Mouse (Mus musculus) spleen, postnatal 36 days (tissue): ENCODE measurements around the gene Gm10392.
A peak's percentile ranks its signal among the peaks of the same experiment; 100 is the strongest.
"Not testable (repeated sequence)": the region's sequence is repeated elsewhere in the genome, so short reads cannot be mapped to it uniquely, and the experiment has no call there.

Source experiments
- DNase-seq, 2 experiments: peaks; one replicate each; pipeline ENCODE4 v3.0.0; 2022; ENCODE audit warnings: low spot score in 2 of 2, mixed read lengths in 1 of 2

The Gm10392 gene

DNA sequence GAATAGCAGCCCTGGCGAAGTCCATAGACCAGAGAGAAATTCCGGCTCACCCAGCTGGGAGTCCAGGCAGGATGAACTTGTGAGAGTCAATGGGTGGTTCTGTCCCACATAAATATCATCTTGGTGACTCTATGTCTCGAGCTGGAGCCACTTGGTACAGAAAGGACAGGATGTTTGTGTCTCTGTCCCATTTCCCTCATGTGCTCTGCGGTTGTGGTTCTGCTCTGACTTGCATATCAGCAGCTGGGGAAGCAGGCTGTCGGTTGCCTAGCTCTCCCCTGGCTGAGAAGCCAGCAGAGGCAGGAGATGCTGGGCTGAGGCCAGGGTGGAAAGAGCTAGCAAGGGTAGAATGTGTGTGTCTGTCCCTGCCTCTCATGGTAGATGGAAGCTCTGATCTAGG is at the start of gene Gm10392:
Gene Gm10392, minus strand, starts transcription at position 156 of the 400 bp plus-strand sequence.
- peak; percentile 80 to 84 for DNase-seq

GRCm38 (mm10) chr11:77545261-77545660 is 26.3 kb upstream of the Gm10392 start:
- no peak for DNase-seq

GRCm38 (mm10) chr11:77532202-77532846 is 13.3 kb upstream of the Gm10392 start:
- DNase-seq: no peak

DNA sequence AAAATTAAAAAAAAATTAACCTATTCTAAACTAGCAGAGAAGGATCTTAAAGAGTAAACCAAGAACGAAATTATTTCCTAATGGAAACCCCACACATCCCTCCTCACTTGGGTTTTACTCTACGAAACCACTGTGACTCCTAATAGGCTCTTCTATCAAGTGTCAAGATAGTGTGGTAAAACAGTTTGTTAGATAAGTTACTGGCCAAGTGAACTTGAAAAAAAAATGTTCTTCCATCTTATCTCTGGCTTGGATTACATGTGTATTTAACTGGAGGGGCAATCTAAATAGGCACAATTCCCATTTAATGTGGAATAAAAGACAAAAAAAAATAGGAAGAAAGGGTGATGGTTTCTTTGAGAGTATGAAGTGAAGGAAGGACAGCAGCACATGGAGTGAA is 11.9 kb upstream of the Gm10392 start:
- DNase-seq: no peak

- no peak for DNase-seq
These were observed 10.6 kb upstream of the Gm10392 start for GRCm38 (mm10) chr11:77529644-77530043.

GRCm38 (mm10) chr11:77528420-77528819 is 9.4 kb upstream of the Gm10392 start:
- not testable (repeated sequence) for DNase-seq

- DNase-seq: no peak
These were observed 6.9 kb upstream of the Gm10392 start for GRCm38 (mm10) chr11:77525804-77526486.

- peak; percentile 59 to 63 for DNase-seq
These were observed 1.9 kb upstream of the Gm10392 start for GRCm38 (mm10) chr11:77520601-77521529.

DNA sequence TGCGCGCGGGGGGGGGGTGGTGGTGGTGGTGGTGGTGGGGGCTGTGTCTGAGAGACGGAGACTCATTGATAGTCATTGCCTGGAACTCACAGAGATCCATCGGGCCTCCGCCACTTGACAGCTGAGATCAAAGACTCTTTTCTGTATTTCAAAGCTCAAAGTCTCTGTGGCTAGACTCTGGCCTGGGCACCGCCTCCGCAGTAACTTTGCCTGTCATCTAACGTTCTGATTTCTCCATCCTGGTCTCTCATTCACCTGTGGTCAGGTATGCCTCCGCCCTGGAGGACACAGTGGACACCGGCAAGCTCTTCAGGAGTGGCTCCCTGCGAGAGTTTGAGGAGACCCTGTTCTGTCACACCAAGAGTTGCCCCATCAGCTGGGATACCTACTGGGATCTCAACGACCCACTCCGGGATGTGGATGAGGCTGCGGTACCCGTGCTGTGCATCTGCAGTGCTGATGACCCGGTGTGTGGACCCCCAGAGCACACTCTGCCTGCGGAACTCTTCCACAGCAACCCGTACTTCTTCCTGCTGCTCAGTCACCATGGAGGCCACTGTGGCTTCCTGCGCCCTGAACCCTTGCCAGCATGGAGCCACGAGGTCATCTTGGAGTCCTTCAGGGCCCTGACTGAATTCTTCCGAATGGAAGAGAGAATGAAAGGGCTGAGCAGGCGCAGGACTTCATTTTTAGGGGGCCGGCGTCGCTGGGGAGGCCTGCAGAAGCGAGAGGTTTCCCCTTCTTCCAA is 773 bp downstream of the Gm10392 start:
- DNase-seq: no peak

DNA sequence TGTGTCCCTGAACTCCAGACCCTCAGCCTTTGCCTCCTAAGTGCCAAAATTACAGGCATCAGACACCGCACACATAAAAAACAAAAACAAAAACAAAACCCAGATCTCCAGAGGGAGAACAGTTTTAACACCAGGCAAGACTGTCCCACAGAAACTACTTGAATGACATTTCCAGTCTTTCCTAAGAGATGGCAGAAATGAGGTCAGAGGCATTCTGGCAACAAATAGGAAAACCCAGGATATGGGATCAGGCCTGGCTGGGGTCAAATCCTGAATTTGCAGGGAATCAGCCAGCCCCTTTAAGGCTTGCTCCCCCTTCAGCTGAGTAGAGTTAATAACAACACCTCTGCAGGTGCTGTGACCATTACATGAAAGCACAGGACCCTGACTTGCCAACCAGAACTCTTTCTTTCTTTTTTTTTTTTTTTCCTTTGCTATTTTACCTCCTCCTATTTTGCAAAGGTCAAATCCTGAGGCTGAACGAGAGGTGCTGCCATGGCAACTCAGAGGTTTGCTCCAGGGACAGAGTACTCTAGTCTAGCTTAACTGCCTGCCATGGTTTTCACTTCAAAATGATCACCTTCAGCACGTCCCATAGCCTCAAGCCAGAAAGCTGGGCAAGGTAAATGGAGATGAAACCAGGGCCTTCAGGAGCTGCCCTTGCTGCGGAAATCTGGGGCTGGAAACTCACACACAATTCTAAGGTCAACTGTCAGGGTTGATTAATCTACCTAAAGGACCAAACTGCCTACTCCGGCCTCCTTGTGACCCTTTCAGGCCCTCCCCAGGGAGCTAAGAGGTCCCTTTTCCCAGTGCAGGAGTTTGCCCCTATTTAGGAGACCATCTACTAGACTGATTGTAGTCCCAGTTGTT is 2.2 kb downstream of the Gm10392 start:
- no peak for DNase-seq

DNA sequence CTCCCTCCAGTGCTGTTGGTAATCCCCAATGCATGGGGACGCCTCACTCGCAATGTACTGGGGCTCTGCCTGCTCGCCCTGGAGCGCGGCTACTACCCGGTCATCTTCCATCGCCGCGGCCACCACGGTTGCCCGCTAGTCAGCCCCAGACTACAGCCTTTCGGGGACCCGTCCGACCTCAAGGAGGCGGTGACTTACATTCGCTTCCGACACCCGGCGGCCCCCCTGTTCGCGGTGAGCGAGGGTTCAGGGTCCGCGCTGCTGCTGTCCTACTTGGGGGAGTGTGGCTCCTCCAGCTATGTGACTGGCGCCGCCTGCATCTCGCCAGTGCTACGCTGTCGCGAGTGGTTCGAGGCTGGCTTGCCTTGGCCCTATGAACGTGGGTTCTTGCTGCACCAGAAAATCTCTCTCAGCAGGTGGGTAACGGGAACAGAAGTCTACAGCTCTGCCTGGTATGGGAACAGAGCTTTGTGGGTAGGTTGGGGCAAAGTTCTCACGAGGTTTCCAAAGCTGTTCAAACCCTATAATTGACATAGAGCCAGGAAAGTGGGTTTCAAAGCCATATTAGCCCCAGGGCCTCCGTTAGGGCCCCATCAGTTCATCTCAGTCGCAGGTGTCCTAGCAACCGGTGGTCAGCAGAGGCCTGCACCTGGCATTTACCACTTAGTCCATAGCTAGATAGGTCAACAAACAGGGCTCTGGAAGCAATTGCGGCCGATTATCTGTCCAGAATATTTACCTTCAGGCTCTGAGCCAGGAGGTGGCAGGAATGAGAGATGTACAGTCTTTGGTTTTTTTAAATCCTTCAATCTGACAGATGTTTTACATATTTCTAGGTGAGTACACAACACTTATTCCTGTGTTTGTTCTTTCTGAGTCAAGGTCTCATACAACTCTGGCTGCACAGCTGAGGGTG is 3.1 kb downstream of the Gm10392 start, which contains the start of gene Trp53i13:
Gene Trp53i13, minus strand, starts transcription at position 344 of the 916 bp plus-strand sequence.
- no peak for DNase-seq

DNA sequence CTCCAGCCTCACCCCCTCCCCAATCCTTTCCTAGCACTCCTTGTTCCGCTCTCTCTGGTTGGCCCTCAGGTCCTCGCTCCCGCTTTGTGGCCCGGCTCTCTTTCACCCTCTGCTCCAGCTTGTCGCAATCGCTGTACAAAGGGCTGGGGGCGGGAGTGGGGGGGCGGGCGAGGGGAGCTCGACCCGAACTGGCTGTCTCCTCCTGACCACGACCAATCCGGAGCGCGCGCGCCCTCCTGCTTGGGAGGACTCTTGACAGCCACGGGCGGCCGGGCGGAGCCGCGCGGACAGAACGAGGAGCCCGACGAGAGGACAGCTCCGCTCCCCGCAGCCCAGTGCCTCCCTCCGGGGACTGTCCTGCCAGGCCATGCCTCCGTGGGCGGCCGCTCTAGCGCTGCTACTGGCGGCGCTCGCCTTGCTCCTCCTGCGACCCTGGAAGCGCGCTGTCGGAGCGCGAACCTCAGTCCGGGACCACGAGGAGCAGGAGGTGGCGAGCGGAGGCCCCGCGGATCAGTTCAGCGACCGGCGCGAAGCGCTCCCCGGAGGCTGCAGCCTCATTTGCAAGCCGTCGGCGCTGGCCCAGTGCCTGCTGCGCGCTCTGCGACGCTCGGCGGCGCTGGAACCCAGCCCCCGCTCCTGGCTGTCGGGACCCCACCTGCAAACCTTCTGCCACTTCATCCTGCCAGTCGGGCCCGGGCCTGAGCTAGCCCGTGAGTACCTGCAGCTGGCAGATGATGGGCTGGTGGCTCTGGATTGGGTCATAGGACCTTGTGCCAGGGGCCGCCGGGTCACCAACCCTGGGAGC is 4.0 kb downstream of the Gm10392 start, which contains the start of gene Abhd15:
Gene Abhd15, plus strand, starts transcription at position 290 of the 805 bp plus-strand sequence.
- DNase-seq: peak; percentile 67 to 69

DNA sequence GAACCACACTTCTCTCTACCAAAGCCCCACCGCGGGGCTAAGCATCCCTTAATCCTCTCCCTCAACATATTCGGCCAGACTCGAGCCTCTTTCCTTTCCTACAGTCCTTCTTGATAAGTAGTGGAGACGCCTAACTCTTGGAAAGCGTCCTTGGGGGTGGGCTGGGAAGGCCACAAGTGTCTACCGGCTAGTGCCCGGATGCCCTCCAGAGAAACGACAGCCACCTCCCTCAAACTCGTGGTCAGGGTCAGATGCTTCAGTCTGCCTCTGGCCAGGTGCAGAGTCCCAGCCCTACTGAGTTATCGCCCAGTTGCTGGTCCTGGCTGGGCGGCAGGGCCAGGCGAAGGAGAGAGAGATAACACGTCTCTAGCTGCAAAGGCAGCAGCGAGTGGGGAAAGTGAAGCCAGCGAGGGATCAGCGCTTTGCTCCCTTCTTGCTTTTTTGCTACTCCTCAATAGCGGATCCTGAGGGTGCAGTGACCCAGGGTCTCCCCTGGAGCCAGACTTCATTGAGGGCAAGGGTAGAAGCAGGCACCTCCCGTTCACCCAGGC is 4.6 kb downstream of the Gm10392 start:
- peak in 1 of 2 experiments; percentile 47 for DNase-seq

DNA sequence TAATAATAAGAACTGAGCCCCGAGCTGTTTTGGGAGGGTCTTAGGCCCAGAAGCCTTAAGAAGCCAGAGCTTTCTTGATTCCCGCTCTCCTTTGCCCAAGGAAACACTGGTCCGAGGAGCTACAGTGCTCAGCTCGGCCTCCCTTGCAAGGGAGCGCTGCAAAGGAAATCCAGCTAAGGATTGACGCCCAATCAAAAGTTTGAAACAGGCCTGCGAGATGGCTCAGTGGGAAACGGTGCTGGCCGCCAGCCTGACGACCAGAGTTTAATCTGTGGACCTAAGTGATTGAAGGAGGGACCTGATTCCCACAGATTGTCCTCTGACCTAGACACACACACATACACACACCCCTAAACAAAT is 5.2 kb downstream of the Gm10392 start:
- no peak for DNase-seq

DNA sequence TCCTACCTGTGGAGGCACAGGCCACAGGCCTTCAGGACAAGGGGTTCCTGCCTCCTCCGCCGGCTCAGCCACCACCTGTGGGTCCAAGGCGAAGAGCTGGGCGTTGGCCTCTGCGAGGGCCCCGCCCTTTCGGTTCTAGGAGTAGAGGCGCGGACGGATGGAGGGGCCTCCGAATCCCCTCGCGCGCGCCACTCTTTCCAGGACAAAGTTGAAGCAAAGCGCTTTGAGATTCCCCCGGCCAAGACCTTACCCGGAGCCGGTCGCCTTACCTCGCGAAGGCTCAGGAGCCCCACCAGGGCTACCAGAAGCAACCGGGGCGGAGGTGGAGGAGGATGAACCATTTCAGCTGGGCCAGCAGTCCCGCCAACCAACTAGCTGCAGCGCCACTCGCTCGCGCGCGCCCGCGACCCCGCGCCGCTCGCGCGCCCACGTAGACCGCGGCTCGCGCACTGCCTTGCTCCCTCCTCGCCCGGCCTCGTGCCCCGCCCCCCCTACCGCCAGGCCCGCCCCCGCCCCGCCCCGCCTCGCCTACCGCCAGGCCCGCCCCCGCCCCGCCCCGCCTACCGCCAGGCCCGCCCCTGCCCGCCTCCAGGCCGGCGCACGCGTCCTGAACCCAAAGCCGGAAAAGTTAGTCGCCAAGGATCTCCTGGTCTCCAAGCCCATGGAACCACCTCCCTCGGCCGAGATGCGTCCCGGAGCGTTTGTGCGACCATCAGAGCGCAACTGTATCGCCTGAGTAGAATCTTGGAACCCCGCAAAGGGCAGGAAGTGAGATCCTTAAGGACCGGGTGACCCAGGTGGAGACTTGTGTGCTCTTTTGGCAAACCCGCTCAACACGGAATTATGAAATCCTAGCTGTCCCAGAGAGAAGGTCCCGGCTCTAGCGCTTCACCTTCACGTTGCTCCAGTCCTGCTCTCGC is 5.8 kb downstream of the Gm10392 start:
- DNase-seq: peak; percentile 85 to 86

DNA sequence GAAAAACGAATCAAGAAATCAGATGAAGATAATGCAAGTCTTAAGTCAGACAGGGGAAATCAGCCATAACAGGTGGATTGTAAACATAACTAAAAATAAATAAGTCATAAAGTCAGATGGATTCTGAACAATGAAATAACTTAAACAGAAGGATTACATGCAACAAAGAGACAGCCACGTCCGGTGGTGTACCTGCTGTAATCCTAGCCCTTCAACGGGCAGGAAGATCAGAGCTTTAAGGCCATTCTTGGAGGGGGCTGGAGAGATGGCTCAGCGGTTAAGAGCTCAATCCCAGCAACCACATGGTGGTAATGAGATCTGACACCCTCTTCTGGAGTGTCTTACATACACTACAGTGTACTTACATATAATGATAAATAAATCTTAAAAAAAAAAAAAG is 7.7 kb downstream of the Gm10392 start:
- no peak for DNase-seq
